10 mouse cellular contexts compared by ENCODE assay signal in the genomic region with DNA sequence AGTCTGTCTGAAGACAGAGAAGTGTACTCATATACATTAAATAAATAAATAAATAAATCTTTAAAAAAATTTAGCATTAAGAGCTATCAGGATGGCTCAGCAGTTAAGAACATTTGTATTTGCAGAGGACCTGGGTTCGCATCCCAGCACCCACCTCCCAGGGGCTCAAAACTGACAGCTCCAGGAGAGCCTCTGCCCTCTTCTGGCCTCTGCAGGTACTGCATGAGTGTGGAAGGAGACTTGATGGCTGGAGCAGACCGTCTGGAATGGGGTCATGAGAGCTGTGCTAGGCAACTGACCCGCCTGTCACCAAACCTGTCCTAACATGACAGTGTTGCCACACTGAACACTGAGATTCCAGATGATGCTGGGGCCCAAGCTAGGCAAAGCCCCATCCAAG.
DNase-seq lines count a peak whose midpoint lies in the region; ATAC-seq and TF ChIP-seq lines count a peak whose summit lies in the region.
"Had no signal": no experiment of that assay in that cellular context is flagged by ENCODE, and none has a peak within 500 bp of the region (broad histone marks: within the 10 kb centered on the region; RNA-seq: fewer than 3 reads in every experiment).

No protein-coding gene starts in this region.

- H3K4me1 ChIP-seq in intestine, postnatal 0 days (replicated peaks; ENCODE audit: control insufficient read depth, insufficient read depth, low read length): no peaks in the 10 kb centered on the region
- H3K4me1 ChIP-seq in intestine, embryonic 16.5 days (ENCODE audit: control insufficient read depth, insufficient read depth, low read length): no peaks in the 10 kb centered on the region
- H3K4me1 ChIP-seq in E14TG2a.4 (replicated peaks; ENCODE audit: low read depth, low read length): peaks cover 14% of the 10 kb centered on the region
- H3K4me1 ChIP-seq in lung, embryonic 14.5 days (ENCODE audit: insufficient read depth): no peaks in the 10 kb centered on the region

- no peak for ATAC-seq in intestine, postnatal 0 days
- ATAC-seq in intestine, embryonic 16.5 days: no peak
- ATAC-seq in lung, embryonic 14.5 days (ENCODE audit: insufficient read depth): no peak
- ATAC-seq: midbrain, embryonic 16.5 days had no signal

- no peaks in the 10 kb centered on the region for H3K36me3 ChIP-seq in intestine, postnatal 0 days (ENCODE audit: control insufficient read depth, insufficient read depth)
- H3K36me3 ChIP-seq in intestine, embryonic 16.5 days (ENCODE audit: control insufficient read depth, insufficient read depth, low read length): no peaks in the 10 kb centered on the region
- H3K36me3 ChIP-seq in E14TG2a.4 (ENCODE audit: insufficient read depth, low read length): no peaks in the 10 kb centered on the region
- no peaks in the 10 kb centered on the region for H3K36me3 ChIP-seq in lung, embryonic 14.5 days (ENCODE audit: insufficient read depth)

- TF ChIP-seq CTCF in intestine, postnatal 0 days (IDR thresholded peaks at IDR 0.05; ENCODE audit: low read depth): peak; percentile 61
- TF ChIP-seq CTCF in E14TG2a.4 (conservative IDR thresholded peaks at IDR 0.05; ENCODE audit: low read length): peak; percentile 77
- peak; percentile 33 for TF ChIP-seq CTCF in lung, embryonic 14.5 days (IDR thresholded peaks at IDR 0.05; ENCODE audit: low read depth)

- H3K4me3 ChIP-seq in intestine, postnatal 0 days (ENCODE audit: low read depth, low read length): no peak overlapping the region
- no peak overlapping the region for H3K4me3 ChIP-seq in intestine, embryonic 16.5 days (ENCODE audit: low read length)
- H3K4me3 ChIP-seq in E14TG2a.4 (replicated peaks; ENCODE audit: low read length): no peak overlapping the region
- no peak overlapping the region for H3K4me3 ChIP-seq in lung, embryonic 14.5 days (ENCODE audit: low read depth, low read length)

- H3K27ac ChIP-seq in intestine, postnatal 0 days (ENCODE audit: low read depth, low read length): no peak overlapping the region
- no peak overlapping the region for H3K27ac ChIP-seq in intestine, embryonic 16.5 days (ENCODE audit: low read length)
- no peak overlapping the region for H3K27ac ChIP-seq in lung, embryonic 14.5 days (ENCODE audit: low read depth)

- DNase-seq in 416B (ENCODE audit: low read depth): peak; percentile 28
- peak; percentile 23 for DNase-seq in lung, embryonic 14.5 days
- DNase-seq in embryo, embryonic 10 days (ENCODE audit: low spot score): no peak
- no peak for DNase-seq in layer of hippocampus, postnatal 14 days (ENCODE audit: low spot score in 2 of 2)
- DNase-seq in ovary, postnatal 36 days (ENCODE audit: low spot score): no peak
- DNase-seq: heart, postnatal 14 days had no signal

- WGBS in intestine, postnatal 0 days: 80% methylated on average over 3 of the region's 3 CpGs
- WGBS in intestine, embryonic 16.5 days: 83% methylated on average over 3 of the region's 3 CpGs
- WGBS in lung, embryonic 14.5 days: 77% methylated on average over 3 of the region's 3 CpGs

- no peaks in the 10 kb centered on the region for H3K9me3 ChIP-seq in intestine, postnatal 0 days (ENCODE audit: control insufficient read depth)
- H3K9me3 ChIP-seq in intestine, embryonic 16.5 days (ENCODE audit: control insufficient read depth, low read length): no peaks in the 10 kb centered on the region
- no peaks in the 10 kb centered on the region for H3K9me3 ChIP-seq in E14TG2a.4 (ENCODE audit: low read length)
- no peaks in the 10 kb centered on the region for H3K9me3 ChIP-seq in lung, embryonic 14.5 days (ENCODE audit: low read depth, low read length)

- no peak overlapping the region for H3K4me2 ChIP-seq in intestine, postnatal 0 days (replicated peaks; ENCODE audit: low read depth)
- H3K4me2 ChIP-seq in intestine, embryonic 16.5 days (ENCODE audit: low read depth, low read length): no peak overlapping the region
- no peak overlapping the region for H3K4me2 ChIP-seq in lung, embryonic 14.5 days

- H3K9ac ChIP-seq in intestine, postnatal 0 days (ENCODE audit: low read depth, low read length): no peak overlapping the region
- no peak overlapping the region for H3K9ac ChIP-seq in intestine, embryonic 16.5 days (ENCODE audit: low read depth, low read length)
- H3K9ac ChIP-seq in lung, embryonic 14.5 days: no peak overlapping the region

- no peaks in the 10 kb centered on the region for H3K27me3 ChIP-seq in intestine, postnatal 0 days (replicated peaks; ENCODE audit: control insufficient read depth, insufficient read depth, low read length)
- no peaks in the 10 kb centered on the region for H3K27me3 ChIP-seq in intestine, embryonic 16.5 days (replicated peaks; ENCODE audit: control insufficient read depth, insufficient read depth, low read length)
- no peaks in the 10 kb centered on the region for H3K27me3 ChIP-seq in E14TG2a.4 (ENCODE audit: insufficient read depth, low read length)
- H3K27me3 ChIP-seq in lung, embryonic 14.5 days (ENCODE audit: insufficient read depth, low read length): no peaks in the 10 kb centered on the region

Comparison
In these comparisons a context has a peak if more than half of its experiments do, and no peak if none do; other contexts are left out.
1. DNase-seq: peak in 416B (single experiment) and lung, embryonic 14.5 days (single experiment); none in embryo, embryonic 10 days (single experiment), layer of hippocampus, postnatal 14 days (0 of 2) and ovary, postnatal 36 days (single experiment).
2. Peak in every context shown above with its lines, with median percentiles within 50 percentile points of each other: CTCF ChIP-seq.